Mouse (Mus musculus): ENCODE measurements around the gene 4921504E06Rik. TPM values are rescaled to one million over a fixed set of nuclear protein-coding genes. Genes with fewer than 3 reads are reported as not detected.

4921504E06Rik gene
- total RNA-seq, 2 experiments from 2014 or later, result not detected

DNA sequence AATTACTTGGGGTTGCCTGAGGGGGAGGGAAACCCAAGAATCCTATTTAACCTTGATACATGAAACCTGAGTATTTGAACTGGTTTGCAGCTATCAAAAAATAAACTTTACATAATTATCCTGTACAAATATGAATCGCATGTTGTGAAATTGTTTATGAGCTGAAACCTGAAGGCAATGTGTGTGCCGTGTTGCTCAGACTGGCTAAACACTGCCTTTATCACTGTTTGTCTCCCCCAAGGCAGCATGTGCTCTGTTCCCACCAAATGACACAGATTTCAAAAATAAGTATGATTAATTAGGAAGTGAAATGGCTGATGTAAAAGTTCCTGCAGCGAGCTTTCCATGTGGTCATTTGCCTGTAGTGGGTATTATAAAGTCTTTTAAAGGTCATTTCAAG lies 63.5 kb downstream of the 4921504E06Rik start:
- DNase-seq, result no peak

- DNase-seq, result no peak
These were observed 91.8 kb downstream of the 4921504E06Rik start for GRCm38 (mm10) chr2:19461940-19462339.

- DNase-seq, result no peak
These were observed 94.9 kb downstream of the 4921504E06Rik start for GRCm38 (mm10) chr2:19458785-19459184.

DNA sequence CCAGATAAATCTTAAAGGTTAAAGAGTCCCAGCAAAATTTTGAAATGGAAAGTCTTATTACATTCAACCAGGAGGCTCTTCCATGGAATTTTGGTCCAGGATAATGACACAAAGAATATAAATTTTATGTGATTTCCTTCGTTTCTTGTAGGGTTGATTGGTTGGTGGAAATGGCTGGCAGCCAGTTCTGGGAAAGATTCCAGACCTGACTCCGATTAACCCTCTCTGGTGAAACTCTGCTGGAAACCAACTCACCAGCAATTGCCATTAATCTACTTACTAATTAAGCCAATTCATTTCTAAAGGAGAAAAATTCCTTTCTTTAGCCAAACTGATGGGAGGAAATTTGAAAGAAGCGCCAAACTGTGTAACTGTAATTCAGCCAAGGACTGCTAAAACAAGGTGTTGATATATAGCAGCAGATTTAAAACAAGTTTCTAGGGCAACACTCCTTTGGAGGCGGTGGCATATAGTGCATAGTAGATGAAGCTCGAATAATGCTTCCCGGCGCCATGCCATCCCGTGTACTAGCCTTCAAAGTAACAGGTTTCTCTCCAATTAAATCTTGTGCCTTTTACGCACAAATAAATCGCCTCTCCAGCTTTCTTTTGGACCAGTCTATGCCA lies 97.7 kb downstream of the 4921504E06Rik start:
- no peak for DNase-seq

GRCm38 (mm10) chr2:19455228-19455627 lies 98.5 kb downstream of the 4921504E06Rik start:
- DNase-seq, result no peak

DNA sequence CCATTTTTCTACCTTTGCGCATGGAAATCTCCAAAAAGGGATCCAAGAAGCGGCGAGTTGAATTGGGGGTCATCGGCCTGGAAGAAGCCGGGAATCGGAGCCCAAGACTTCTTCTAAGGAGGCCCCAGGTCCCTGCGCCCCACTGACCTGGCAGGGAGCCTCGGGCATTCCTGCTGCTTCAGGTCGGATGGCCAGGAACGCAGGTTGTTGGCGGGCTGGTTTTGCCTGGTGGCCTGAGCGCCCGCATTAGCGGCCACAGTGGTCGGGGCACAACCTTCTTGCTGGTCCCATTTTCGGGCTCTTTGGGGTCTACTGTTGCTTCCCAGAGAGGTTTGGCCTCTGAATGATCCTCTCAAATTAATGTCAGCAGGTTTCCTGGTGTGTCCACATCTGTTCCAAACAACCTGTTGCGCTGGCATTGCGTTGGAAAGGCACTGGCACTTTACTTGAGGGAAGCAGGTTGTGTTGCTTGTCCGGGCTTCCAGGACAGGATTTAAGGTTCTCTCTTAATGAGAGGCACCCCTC lies 101.1 kb downstream of the 4921504E06Rik start:
- DNase-seq, result no peak

DNA sequence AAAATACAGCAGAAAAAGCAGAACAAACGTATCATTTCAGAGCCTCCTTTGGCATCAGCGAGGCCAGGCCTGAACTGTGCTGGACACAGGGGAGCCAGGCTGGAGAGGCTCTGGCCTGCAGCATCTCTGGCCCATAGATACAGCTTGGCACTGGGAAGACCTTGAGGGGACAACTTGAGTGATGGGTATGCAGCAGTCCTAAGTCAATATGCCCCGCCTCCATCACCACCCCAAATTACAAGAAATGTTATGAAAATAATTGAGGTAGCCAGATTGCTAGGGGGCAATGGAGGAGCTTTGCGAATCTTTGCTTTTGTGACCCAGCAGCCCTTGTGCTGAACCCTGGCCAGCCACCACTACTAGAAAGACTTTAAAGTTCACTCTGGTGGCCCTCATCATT lies 104.4 kb downstream of the 4921504E06Rik start:
- DNase-seq, result no peak

DNA sequence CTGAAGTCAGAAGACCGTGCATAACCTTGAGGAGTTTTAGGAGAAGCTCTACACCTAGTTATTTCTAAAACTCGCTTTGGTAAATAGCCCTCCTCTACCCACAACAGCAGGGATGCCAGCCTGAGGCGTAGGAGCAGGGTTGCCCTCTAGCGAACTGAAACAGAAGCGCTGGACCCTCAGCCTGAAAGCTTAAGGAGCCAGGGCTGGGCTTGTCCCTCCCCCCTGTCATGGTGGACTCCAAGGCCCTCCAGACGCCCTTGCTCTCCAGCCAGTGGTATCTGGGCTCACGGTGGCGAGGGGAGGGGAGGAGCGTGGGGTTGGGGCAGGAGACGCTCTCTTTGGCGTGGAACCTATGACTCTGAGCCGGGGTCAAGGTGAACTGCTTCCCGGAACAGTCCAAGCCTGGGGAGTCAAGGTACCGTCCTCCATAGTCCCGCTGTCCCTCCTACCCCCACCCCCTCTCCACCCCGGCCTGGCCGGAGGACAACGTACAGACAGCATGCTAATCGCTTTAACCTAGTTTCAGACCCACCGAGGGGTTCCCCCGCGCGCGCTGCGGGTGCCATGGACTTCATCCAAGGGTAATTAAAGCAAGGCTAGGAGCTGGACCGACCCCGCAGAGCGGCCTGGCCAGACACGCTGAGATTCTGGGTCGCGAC lies 105.5 kb downstream of the 4921504E06Rik start:
- peak; percentile 49 for DNase-seq

GRCm38 (mm10) chr2:19446746-19447145 lies 107.0 kb downstream of the 4921504E06Rik start:
- no peak for DNase-seq

- DNase-seq, result no peak
These were observed 107.7 kb downstream of the 4921504E06Rik start for GRCm38 (mm10) chr2:19445871-19446501.

- DNase-seq, result no peak
These were observed 108.5 kb downstream of the 4921504E06Rik start, which contains the start of gene Ptf1a for GRCm38 (mm10) chr2:19444931-19445831. Gene Ptf1a (plus strand): TSS chr2:19445663.

GRCm38 (mm10) chr2:19444346-19444745 lies 109.4 kb downstream of the 4921504E06Rik start:
- no peak for DNase-seq

GRCm38 (mm10) chr2:19431614-19432323 lies 121.9 kb downstream of the 4921504E06Rik start:
- DNase-seq, result no peak

DNA sequence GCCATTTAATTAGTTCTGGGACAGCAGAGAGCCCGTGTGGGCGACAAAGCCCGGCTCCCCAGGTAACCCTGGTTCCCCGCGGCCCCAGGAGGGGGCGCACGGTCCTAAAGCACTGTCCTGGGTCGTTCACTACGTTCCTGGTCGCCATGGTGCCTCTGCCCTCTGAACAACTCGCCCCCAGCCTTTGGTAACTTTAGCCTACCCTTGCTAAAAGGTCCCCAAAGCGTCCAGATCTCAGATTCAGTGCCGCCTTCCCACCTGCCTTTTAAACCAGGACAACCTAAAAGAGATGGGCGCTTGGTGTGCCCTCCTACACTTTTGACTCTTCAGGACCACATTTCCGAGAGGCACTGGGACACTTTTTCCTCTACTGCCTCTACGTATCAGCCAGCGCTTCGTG lies 122.5 kb downstream of the 4921504E06Rik start:
- peak; percentile 26 for DNase-seq

- no peak for DNase-seq
These were observed 123.0 kb downstream of the 4921504E06Rik start for GRCm38 (mm10) chr2:19430746-19431145.

DNA sequence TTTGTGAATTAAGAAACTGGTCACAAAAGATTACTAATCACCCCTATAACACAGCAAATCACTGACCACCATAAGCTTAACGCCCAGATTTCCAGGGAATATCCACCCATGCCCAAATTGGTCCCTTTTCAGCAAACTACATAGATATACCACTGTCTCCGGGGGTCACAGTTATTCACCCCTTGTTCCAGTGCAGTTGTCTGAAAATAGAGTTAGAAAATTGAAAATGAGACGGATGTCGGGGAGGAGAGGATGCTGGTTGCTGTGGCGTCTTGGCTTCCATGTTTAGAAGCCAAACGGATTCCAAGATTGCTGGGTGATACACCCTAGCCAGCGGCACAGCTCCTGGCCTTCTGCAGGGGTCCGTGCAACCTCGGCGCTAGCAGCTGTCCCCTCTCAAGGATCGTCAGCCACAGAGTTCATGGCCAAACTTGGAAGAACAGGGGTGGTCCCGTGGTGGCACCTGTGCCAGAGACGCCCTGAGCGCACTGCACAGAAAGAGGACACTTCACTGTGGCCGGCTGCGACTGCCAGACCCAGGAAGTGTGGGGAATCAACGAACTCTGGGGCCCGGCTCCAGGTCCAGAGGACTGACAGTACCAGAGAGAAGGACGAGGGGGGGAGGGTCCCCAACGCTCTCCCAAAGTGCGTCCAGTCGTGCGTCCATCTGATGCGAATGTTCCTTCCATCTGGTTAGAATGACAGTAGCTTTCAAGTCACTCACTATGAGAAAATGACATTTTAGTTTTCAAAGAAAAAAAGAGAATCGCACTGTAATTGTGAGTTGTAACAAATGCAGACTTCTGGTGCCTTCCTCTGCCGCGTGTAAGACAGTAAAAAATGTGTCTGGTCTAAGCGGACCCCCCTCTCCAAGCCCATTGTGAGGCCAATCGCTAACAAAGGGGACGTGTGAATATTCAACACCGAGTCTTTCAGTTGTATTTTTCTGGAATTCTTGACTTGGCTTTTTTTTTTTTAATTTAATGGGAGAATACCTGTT lies 123.7 kb downstream of the 4921504E06Rik start:
- DNase-seq, result no peak

- DNase-seq, result peak; percentile 69
These were observed 124.7 kb downstream of the 4921504E06Rik start for GRCm38 (mm10) chr2:19429031-19429430.

- no peak for DNase-seq
These were observed 130.6 kb downstream of the 4921504E06Rik start for GRCm38 (mm10) chr2:19423086-19423485.

DNA sequence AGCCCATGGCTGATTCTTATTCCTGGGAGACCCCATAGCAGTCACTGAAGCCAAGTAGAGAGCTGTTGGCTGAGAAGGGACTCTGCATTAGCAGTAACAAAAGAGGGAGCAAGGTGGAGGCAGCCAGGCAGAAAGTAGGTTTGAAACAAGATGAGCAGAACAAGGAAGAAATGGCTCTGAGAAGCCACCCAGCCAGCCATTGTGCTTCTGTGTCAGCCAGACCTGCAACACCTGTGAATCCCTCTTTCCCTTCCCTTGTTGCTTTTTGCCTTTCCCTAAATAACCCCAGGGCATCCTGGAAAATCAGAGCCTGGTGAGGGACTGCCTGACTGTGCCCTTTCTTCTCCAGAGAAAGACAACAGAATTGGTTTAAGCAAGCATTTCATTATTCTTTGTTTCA lies 131.5 kb downstream of the 4921504E06Rik start:
- no peak for DNase-seq

GRCm38 (mm10) chr2:19419686-19420345 lies 133.9 kb downstream of the 4921504E06Rik start:
- no peak for DNase-seq
